Mouse (Mus musculus): ENCODE measurements around the gene Mmp19.

GRCm38 (mm10) chr10:128746972-128747645 is 43.6 kb upstream of the Mmp19 start:
- TF ChIP-seq CTCF (IDR thresholded peaks at IDR 0.05; ENCODE audit: low read depth, low read length) (no peak), POLR2A (IDR thresholded peaks at IDR 0.05; ENCODE audit: borderline replicate concordance, low read depth, low read length) (no peak)

Data from bone marrow macrophage, adult 2 months (primary cell).